Mouse (Mus musculus) inflammation-experienced regulatory T-cells, adult 6 months (primary cell): ENCODE results near the gene Dolpp1. TPM values are rescaled to one million over a fixed set of nuclear protein-coding genes. Genes with fewer than 3 reads are reported as not detected.
"Not testable (repeated sequence)": the region's sequence is repeated elsewhere in the genome, so short reads cannot be mapped to it uniquely, and the experiment has no call there.

Experiments
- ATAC-seq: one replicate; pipeline ENCODE4 v1.8.0; 2017
- polyA plus RNA-seq, 3 experiments: library from polyadenylated mRNA; unstranded; fragments of 100-300 nt; shearing (Covaris generic); gene quantifications; one replicate each; pipeline ENCODE4 v1.2.1; 2017

Dolpp1 gene
- polyA plus RNA-seq, 3 experiments from 2014 or later = 17.5 to 21.0 (median 17.7) TPM

GRCm38 (mm10) chr2:30413038-30413973, 21.3 kb downstream of the Dolpp1 start:
- ATAC-seq = no peak

GRCm38 (mm10) chr2:30414101-30414500, 22.0 kb downstream of the Dolpp1 start:
- ATAC-seq = no peak

GRCm38 (mm10) chr2:30414681-30415080, 22.6 kb downstream of the Dolpp1 start:
- ATAC-seq = no peak

GRCm38 (mm10) chr2:30415157-30415935, 23.3 kb downstream of the Dolpp1 start, which contains the start of gene Crat:
TSS of gene Crat (minus strand) at chr2:30415813.
- peak; percentile 80 for ATAC-seq

- peak; percentile 81 for ATAC-seq
Measured at GRCm38 (mm10) chr2:30415936-30416648, 24.0 kb downstream of the Dolpp1 start, which contains the start of gene Ptpa. TSS of gene Ptpa (plus strand) at chr2:30416039.

- no peak for ATAC-seq
Measured at GRCm38 (mm10) chr2:30416649-30416965, 24.6 kb downstream of the Dolpp1 start.

GRCm38 (mm10) chr2:30417154-30417553, 25.1 kb downstream of the Dolpp1 start:
- ATAC-seq = not testable (repeated sequence)

- ATAC-seq = no peak
Measured at GRCm38 (mm10) chr2:30417595-30418165, 25.6 kb downstream of the Dolpp1 start.

GRCm38 (mm10) chr2:30418259-30418658, 26.2 kb downstream of the Dolpp1 start:
- ATAC-seq = no peak

- ATAC-seq = no peak
Measured at GRCm38 (mm10) chr2:30419112-30419511, 27.1 kb downstream of the Dolpp1 start.

- no peak for ATAC-seq
Measured at GRCm38 (mm10) chr2:30421432-30421831, 29.4 kb downstream of the Dolpp1 start.

GRCm38 (mm10) chr2:30429156-30429555, 37.1 kb downstream of the Dolpp1 start:
- ATAC-seq = no peak

- peak; percentile 78 for ATAC-seq
Measured at GRCm38 (mm10) chr2:30435326-30436155, 43.5 kb downstream of the Dolpp1 start.

GRCm38 (mm10) chr2:30436156-30436545, 44.1 kb downstream of the Dolpp1 start:
- ATAC-seq = no peak

- no peak for ATAC-seq
Measured at GRCm38 (mm10) chr2:30436809-30437208, 44.8 kb downstream of the Dolpp1 start.

GRCm38 (mm10) chr2:30437791-30438190, 45.7 kb downstream of the Dolpp1 start:
- ATAC-seq = no peak

- no peak for ATAC-seq
Measured at GRCm38 (mm10) chr2:30439631-30440030, 47.6 kb downstream of the Dolpp1 start.

- no peak for ATAC-seq
Measured at GRCm38 (mm10) chr2:30440211-30440700, 48.2 kb downstream of the Dolpp1 start.

GRCm38 (mm10) chr2:30440701-30441517, 48.9 kb downstream of the Dolpp1 start:
- peak; percentile 81 for ATAC-seq
